Mouse (Mus musculus) lung, postnatal 0 days (tissue): ENCODE results near the gene Spatc1l. TPM values are rescaled to one million over a fixed set of nuclear protein-coding genes. Genes with fewer than 3 reads are reported as not detected.

Experiments used
- ATAC-seq: fragments of 200-750 bp; cut with Nextera tagmentation; 2 replicates; pipeline ENCODE4 v1.8.0; 2017; ENCODE audit warnings: moderate library complexity
- DNase-seq: peaks from one replicate; pipeline ENCODE4 v3.0.0-alpha.2; 2016; ENCODE audit warnings: low spot score
- H3K27ac ChIP-seq: fragments of 300-500 bp; sonication (generic); 2 replicates; pipeline ENCODE4 v1.5.1; 2014; ENCODE audit warnings: antibody characterized with exemption, mild to moderate bottlenecking, low read length, mixed read lengths
- H3K27me3 ChIP-seq: fragments of 300-500 bp; sonication (generic); replicated peaks from 2 replicates; pipeline ENCODE4 v1.6.1; 2014; ENCODE audit warnings: low read length, mixed read lengths; ENCODE audit not compliant: insufficient read depth
- H3K36me3 ChIP-seq: fragments of 300-500 bp; sonication (generic); 2 replicates; pipeline ENCODE4 v1.6.1; 2014; ENCODE audit warnings: low read length, mixed read lengths; ENCODE audit not compliant: insufficient read depth
- H3K4me1 ChIP-seq: fragments of 300-500 bp; sonication (generic); 2 replicates; pipeline ENCODE4 v1.6.1; 2014; ENCODE audit warnings: antibody characterized with exemption, low read depth, low read length, mixed read lengths; ENCODE audit not compliant: insufficient read depth
- H3K4me2 ChIP-seq: fragments of 300-500 bp; sonication (generic); replicated peaks from 2 replicates; pipeline ENCODE4 v1.6.1; 2014; ENCODE audit warnings: low read depth, mild to moderate bottlenecking, low read length, moderate library complexity, mixed read lengths
- H3K4me3 ChIP-seq: fragments of 300-500 bp; sonication (generic); 2 replicates; pipeline ENCODE4 v1.5.1; 2014; ENCODE audit warnings: low read depth, low read length
- H3K9ac ChIP-seq: fragments of 300-500 bp; sonication (generic); replicated peaks from 2 replicates; pipeline ENCODE4 v1.6.1; 2014; ENCODE audit warnings: low read depth, mild to moderate bottlenecking
- H3K9me3 ChIP-seq: fragments of 300-500 bp; sonication (generic); 2 replicates; pipeline ENCODE4 v1.6.1; 2016; ENCODE audit warnings: low read length, mixed read lengths
- CTCF ChIP-seq: IDR thresholded peaks from 2 replicates; pipeline ENCODE4 v1.5.1; 2016; ENCODE audit warnings: antibody characterized with exemption, mild to moderate bottlenecking
- EP300 ChIP-seq: IDR thresholded peaks from 2 replicates; pipeline ENCODE4 v1.6.1; 2016; ENCODE audit warnings: antibody characterized with exemption, mild to moderate bottlenecking, control low read depth
- WGBS: fragments of 180-500 bp; shearing (Covaris S2); extraction: QIAGEN DNeasy Blood & Tissue Kit; methylation state at CpG from one replicate; pipeline ENCODE4 v1.1.7; 2014; 5-methylcytosine and 5-hydroxymethylcytosine counted together
- polyA plus RNA-seq: library from polyadenylated mRNA; unstranded; fragments of >200 nt; fragmentation: Nextera tagmentation; extraction: Ambion mirVana; gene quantifications from 2 replicates; pipeline ENCODE4 v1.2.1, GENCODE M21; 2015

Gene Spatc1l
- polyA plus RNA-seq, 1 experiment from 2014 or later: not detected

DNA sequence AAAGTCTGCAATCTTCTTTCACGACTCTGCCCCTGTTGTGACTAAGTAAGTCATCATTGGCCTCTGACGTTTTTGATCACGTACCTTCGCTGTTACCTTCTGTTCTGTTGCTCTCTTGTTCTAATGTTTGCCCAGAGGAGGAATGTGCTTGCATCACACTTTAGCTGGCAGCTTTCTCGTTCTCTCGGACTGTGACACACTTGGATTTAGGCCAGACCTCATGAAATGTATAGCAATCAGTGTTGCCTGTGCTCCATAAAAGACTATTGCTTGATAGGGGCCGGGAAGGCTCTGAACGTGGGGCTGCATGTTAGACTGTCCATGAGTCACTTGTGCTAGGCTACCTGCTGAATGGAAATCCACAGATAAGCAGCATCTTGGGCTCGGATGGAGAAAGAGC is 24.5 kb upstream of the Spatc1l start:
- no peaks in the 10 kb centered on the region for H3K27me3 ChIP-seq
- H3K27ac ChIP-seq: peak overlapping the region; percentile 88; the same call in 1 of the 2 replicates
- H3K9me3 ChIP-seq: no peaks in the 10 kb centered on the region
- peak; percentile 89 for ATAC-seq
- H3K36me3 ChIP-seq: 0 out of 2 replicates have a peak, but pooled peaks cover 3% of the 10 kb centered on the region
- DNase-seq: peak; percentile 94
- no peak overlapping the region for H3K4me3 ChIP-seq
- 0 out of 2 replicates have a peak overlapping the region, but pooled peaks have one; percentile 4 for H3K4me2 ChIP-seq
- H3K4me1 ChIP-seq: no peaks in the 10 kb centered on the region
- no peak for TF ChIP-seq CTCF
- TF ChIP-seq EP300: peak; percentile 95
- 44% methylated on average over 9 of the region's 9 CpGs for WGBS
- no peak overlapping the region for H3K9ac ChIP-seq

GRCm38 (mm10) chr10:76541336-76542085 is 20.6 kb upstream of the Spatc1l start:
- WGBS: 91% methylated on average over 11 of the region's 11 CpGs
- ATAC-seq: no peak
- TF ChIP-seq CTCF: no peak
- TF ChIP-seq EP300: no peak
- Histone ChIP-seq H3K4me2 (no peak overlapping the region), H3K9me3 (no peaks in the 10 kb centered on the region), H3K4me3 (no peak overlapping the region), H3K27ac (no peak overlapping the region), H3K4me1 (no peaks in the 10 kb centered on the region), H3K9ac (no peak overlapping the region), H3K36me3 (peaks cover 11% of the 10 kb centered on the region; the same call in 1 of the 2 replicates), H3K27me3 (no peaks in the 10 kb centered on the region)
- DNase-seq: no peak

- TF ChIP-seq CTCF (no peak), EP300 (no peak)
- Histone ChIP-seq H3K4me3 (no peak overlapping the region), H3K4me1 (no peaks in the 10 kb centered on the region), H3K9ac (no peak overlapping the region), H3K36me3 (peaks cover 15% of the 10 kb centered on the region; the same call in 1 of the 2 replicates), H3K27ac (no peak overlapping the region), H3K27me3 (no peaks in the 10 kb centered on the region), H3K9me3 (no peaks in the 10 kb centered on the region), H3K4me2 (no peak overlapping the region)
- DNase-seq (no peak), ATAC-seq (no peak)
- WGBS: 84% methylated on average over 10 of the region's 10 CpGs
Observed at GRCm38 (mm10) chr10:76542636-76543375, 19.3 kb upstream of the Spatc1l start.

- Histone ChIP-seq H3K36me3 (peaks cover 33% of the 10 kb centered on the region), H3K27ac (no peak overlapping the region), H3K4me2 (no peak overlapping the region), H3K9me3 (no peaks in the 10 kb centered on the region), H3K9ac (no peak overlapping the region), H3K27me3 (no peaks in the 10 kb centered on the region), H3K4me1 (no peaks in the 10 kb centered on the region), H3K4me3 (no peak overlapping the region)
- ATAC-seq (no peak), DNase-seq (no peak)
- 90% methylated on average over 8 of the region's 8 CpGs for WGBS
- no peak for TF ChIP-seq EP300
- TF ChIP-seq CTCF: no peak
Observed at GRCm38 (mm10) chr10:76546566-76546965, 15.5 kb upstream of the Spatc1l start.

DNA sequence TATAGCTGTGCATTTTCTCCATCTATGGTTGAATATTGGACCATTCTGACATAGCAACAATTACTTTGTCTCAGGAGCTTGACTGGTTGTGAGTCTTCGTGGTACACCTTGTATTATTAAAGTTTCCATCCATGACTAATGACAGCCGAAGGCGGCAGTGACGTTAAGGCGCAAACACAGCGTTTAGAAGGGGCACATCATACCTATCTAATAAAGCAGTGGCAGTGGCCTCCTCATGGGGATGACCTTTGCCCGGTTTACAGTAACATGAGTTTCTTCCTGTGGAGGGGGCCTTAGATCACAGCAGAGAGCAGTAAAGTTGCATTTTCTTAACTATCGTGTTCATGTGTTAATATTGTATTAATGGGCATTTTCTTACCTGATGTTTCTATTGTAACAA is 13.9 kb upstream of the Spatc1l start:
- DNase-seq (no peak), ATAC-seq (no peak)
- H3K9me3 ChIP-seq: no peaks in the 10 kb centered on the region
- no peaks in the 10 kb centered on the region for H3K4me1 ChIP-seq
- no peaks in the 10 kb centered on the region for H3K27me3 ChIP-seq
- no peak overlapping the region for H3K9ac ChIP-seq
- no peak overlapping the region for H3K4me2 ChIP-seq
- peaks cover 29% of the 10 kb centered on the region for H3K36me3 ChIP-seq
- 87% methylated on average over 8 of the region's 8 CpGs for WGBS
- TF ChIP-seq EP300 (no peak), CTCF (no peak)
- no peak overlapping the region for H3K27ac ChIP-seq
- H3K4me3 ChIP-seq: no peak overlapping the region

GRCm38 (mm10) chr10:76550458-76550857 is 11.6 kb upstream of the Spatc1l start:
- no peak overlapping the region for H3K27ac ChIP-seq
- ATAC-seq (no peak), DNase-seq (no peak)
- no peaks in the 10 kb centered on the region for H3K9me3 ChIP-seq
- H3K9ac ChIP-seq: no peak overlapping the region
- WGBS: 87% methylated on average over 5 of the region's 5 CpGs
- H3K4me3 ChIP-seq: no peak overlapping the region
- TF ChIP-seq EP300 (no peak), CTCF (peak; percentile 58)
- H3K36me3 ChIP-seq: peaks cover 29% of the 10 kb centered on the region
- H3K27me3 ChIP-seq: no peaks in the 10 kb centered on the region
- H3K4me1 ChIP-seq: no peaks in the 10 kb centered on the region
- H3K4me2 ChIP-seq: no peak overlapping the region
